Mouse (Mus musculus) left cerebral cortex, adult 11 months (tissue): ENCODE measurements at regions not wholly inside any gene's neighbourhood (a gene's known extent, or its start where the extent isn't known, plus 50 kb on each side); places are given as distances from the start of the nearest gene placed in this dataset.
A peak's percentile ranks its signal among the peaks of the same experiment; 100 is the strongest.

Source experiments
- DNase-seq: peaks from one replicate; pipeline ENCODE4 v3.0.0; 2022; ENCODE audit warnings: low spot score

- DNase-seq, result no peak
Measured at GRCm38 (mm10) chr11:111444791-111445190, 378.8 kb downstream of the Kcnj2 start.

GRCm38 (mm10) chr11:111445764-111446163 lies 379.8 kb downstream of the Kcnj2 start:
- no peak for DNase-seq

- no peak for DNase-seq
Measured at GRCm38 (mm10) chr11:111450811-111451494, 385.0 kb downstream of the Kcnj2 start.

GRCm38 (mm10) chr11:111460046-111460445 lies 394.1 kb downstream of the Kcnj2 start:
- DNase-seq, result no peak

GRCm38 (mm10) chr11:111484981-111485380 lies 419.0 kb downstream of the Kcnj2 start:
- DNase-seq, result no peak

- DNase-seq, result peak; percentile 27
Measured at GRCm38 (mm10) chr11:111512471-111512870, 446.5 kb downstream of the Kcnj2 start.

GRCm38 (mm10) chr11:111522716-111523115 lies 456.8 kb downstream of the Kcnj2 start:
- peak; percentile 76 for DNase-seq

- peak; percentile 41 for DNase-seq
Measured at GRCm38 (mm10) chr11:111523465-111523864, 457.5 kb downstream of the Kcnj2 start.

GRCm38 (mm10) chr11:111526010-111526742 lies 460.2 kb downstream of the Kcnj2 start:
- no peak for DNase-seq

GRCm38 (mm10) chr11:111529591-111529990 lies 463.6 kb downstream of the Kcnj2 start:
- DNase-seq, result peak; percentile 25

GRCm38 (mm10) chr11:111530912-111531311 lies 464.9 kb downstream of the Kcnj2 start:
- DNase-seq, result no peak

- DNase-seq, result peak; percentile 25
Measured at GRCm38 (mm10) chr11:111532457-111532856, 466.5 kb downstream of the Kcnj2 start.

GRCm38 (mm10) chr11:111536040-111536836 lies 470.3 kb downstream of the Kcnj2 start:
- no peak for DNase-seq

GRCm38 (mm10) chr11:111537654-111538053 lies 471.7 kb downstream of the Kcnj2 start:
- DNase-seq, result peak; percentile 33

GRCm38 (mm10) chr11:111539960-111540359 lies 474.0 kb downstream of the Kcnj2 start:
- no peak for DNase-seq

GRCm38 (mm10) chr11:111545291-111545690 lies 479.3 kb downstream of the Kcnj2 start:
- DNase-seq, result no peak

GRCm38 (mm10) chr11:111555131-111555530 lies 489.2 kb downstream of the Kcnj2 start:
- no peak for DNase-seq

GRCm38 (mm10) chr11:111555615-111556014 lies 489.7 kb downstream of the Kcnj2 start:
- no peak for DNase-seq

- DNase-seq, result no peak
Measured at GRCm38 (mm10) chr11:111558302-111559140, 492.6 kb downstream of the Kcnj2 start.

GRCm38 (mm10) chr11:111563171-111563570 lies 497.2 kb downstream of the Kcnj2 start:
- no peak for DNase-seq

- no peak for DNase-seq
Measured at GRCm38 (mm10) chr11:111568041-111568440, 502.1 kb downstream of the Kcnj2 start.

- no peak for DNase-seq
Measured at GRCm38 (mm10) chr11:111568876-111569275, 502.9 kb downstream of the Kcnj2 start.
